Mouse (Mus musculus) limb, embryonic 15.5 days (tissue): ENCODE results near the gene Pdyn. TPM values are rescaled to one million over a fixed set of nuclear protein-coding genes. Genes with fewer than 3 reads are reported as not detected.

ENCODE experiments used
- ATAC-seq: fragments of 200-750 bp; cut with Nextera tagmentation; 2 replicates; pipeline ENCODE4 v1.8.0; 2017; ENCODE audit warnings: low read depth, moderate TSS enrichment; ENCODE audit not compliant: insufficient number of reproducible peaks, low FRiP score, low TSS enrichment
- H3K27ac ChIP-seq: fragments of 300-500 bp; sonication (generic); 2 replicates; pipeline ENCODE4 v1.5.1; 2015; ENCODE audit warnings: moderate library complexity, mild to moderate bottlenecking, inconsistent platforms
- H3K27me3 ChIP-seq: fragments of 300-500 bp; sonication (generic); 2 replicates; pipeline ENCODE4 v1.6.1; 2015; ENCODE audit warnings: inconsistent platforms
- H3K36me3 ChIP-seq: fragments of 300-500 bp; sonication (generic); 2 replicates; pipeline ENCODE4 v1.6.1; 2015; ENCODE audit warnings: inconsistent platforms
- H3K4me1 ChIP-seq: fragments of 300-500 bp; sonication (generic); 2 replicates; pipeline ENCODE4 v1.6.1; 2015; ENCODE audit warnings: inconsistent platforms
- H3K4me2 ChIP-seq: fragments of 300-500 bp; sonication (generic); 2 replicates; pipeline ENCODE4 v1.6.1; 2015; ENCODE audit warnings: mild to moderate bottlenecking, inconsistent platforms
- H3K4me3 ChIP-seq: fragments of 300-500 bp; sonication (generic); 2 replicates; pipeline ENCODE4 v1.5.1; 2015; ENCODE audit warnings: mild to moderate bottlenecking, inconsistent platforms
- H3K9ac ChIP-seq: fragments of 300-500 bp; sonication (generic); 2 replicates; pipeline ENCODE4 v1.6.1; 2015; ENCODE audit warnings: inconsistent platforms
- H3K9me3 ChIP-seq: fragments of 300-500 bp; sonication (generic); 2 replicates; pipeline ENCODE4 v1.6.1; 2016; ENCODE audit warnings: inconsistent platforms
- WGBS: fragments of 180-500 bp; shearing (Covaris S2); methylation state at CpG from one replicate; pipeline ENCODE4 v1.1.7; 2015; 5-methylcytosine and 5-hydroxymethylcytosine counted together
- polyA plus RNA-seq: library from polyadenylated mRNA; unstranded; fragments of >200 nt; fragmentation: Nextera tagmentation; extraction: Ambion mirVana; gene quantifications from 2 replicates; pipeline ENCODE4 v1.2.1, GENCODE M21; 2015

The Pdyn gene
- polyA plus RNA-seq, 1 experiment from 2014 or later: 0.14 TPM

DNA sequence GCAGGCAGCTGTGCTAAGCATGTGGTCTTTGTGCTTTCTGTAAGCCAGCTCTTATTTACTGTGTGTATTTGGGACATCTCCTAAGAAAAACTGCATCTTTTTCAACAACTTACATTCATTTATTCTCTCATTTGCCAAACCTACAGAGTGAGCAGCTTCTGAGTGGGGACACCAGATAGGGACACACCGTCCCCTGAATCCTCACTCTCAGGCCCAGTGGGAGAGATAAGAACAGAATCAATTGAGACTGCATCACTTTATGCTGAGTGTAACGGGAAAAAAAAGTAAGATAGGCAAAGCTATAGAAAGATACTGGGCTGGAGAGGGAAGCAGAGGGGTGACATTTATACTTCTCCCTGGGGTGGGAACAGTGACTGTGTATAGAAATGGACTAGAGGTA, 46.0 kb downstream of the Pdyn start:
- H3K9ac ChIP-seq: no peak overlapping the region
- ATAC-seq: no peak
- WGBS: 88% methylated on average over 2 of the region's 2 CpGs
- H3K36me3 ChIP-seq: no peaks in the 10 kb centered on the region
- no peaks in the 10 kb centered on the region for H3K4me1 ChIP-seq
- H3K4me2 ChIP-seq: no peak overlapping the region
- no peaks in the 10 kb centered on the region for H3K9me3 ChIP-seq
- no peak overlapping the region for H3K27ac ChIP-seq
- H3K4me3 ChIP-seq: no peak overlapping the region
- no peaks in the 10 kb centered on the region for H3K27me3 ChIP-seq

DNA sequence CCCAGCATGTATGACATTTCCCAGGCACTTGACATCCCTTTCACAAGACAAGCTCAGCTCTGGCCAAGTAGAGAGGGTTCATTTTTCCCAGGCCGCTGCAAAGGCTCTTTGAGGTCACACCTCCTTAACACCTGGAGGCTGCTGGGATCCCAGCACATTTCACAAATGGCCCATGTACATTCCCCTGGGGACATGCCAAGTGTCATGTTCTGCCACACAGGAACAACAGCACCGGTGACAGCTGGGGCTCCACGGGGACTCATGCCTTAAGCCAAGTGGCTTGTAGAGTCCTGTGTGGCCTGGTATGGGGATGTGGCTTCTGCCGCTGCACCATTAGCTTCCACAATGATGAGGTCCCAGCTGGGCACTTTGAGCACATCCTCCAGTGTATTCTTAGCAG, 47.0 kb downstream of the Pdyn start:
- no peak overlapping the region for H3K27ac ChIP-seq
- H3K9me3 ChIP-seq: no peaks in the 10 kb centered on the region
- ATAC-seq: no peak
- H3K4me2 ChIP-seq: no peak overlapping the region
- no peak overlapping the region for H3K9ac ChIP-seq
- no peaks in the 10 kb centered on the region for H3K36me3 ChIP-seq
- H3K27me3 ChIP-seq: no peaks in the 10 kb centered on the region
- H3K4me1 ChIP-seq: no peaks in the 10 kb centered on the region
- H3K4me3 ChIP-seq: no peak overlapping the region
- 38% methylated on average over 4 of the region's 4 CpGs for WGBS

Other genes starting within 250 kb of the Pdyn start
- gene F830045P16Rik, start 163.2 kb downstream of the Pdyn start, polyA plus RNA-seq: 0.41 and 0.70 TPM in 2 replicates
- gene Sirpa, start 107.0 kb downstream of the Pdyn start, polyA plus RNA-seq: 28.5 and 30.7 TPM in 2 replicates
- gene Stk35, start 100.7 kb upstream of the Pdyn start, polyA plus RNA-seq: 8.7 and 10.0 TPM in 2 replicates